Mouse (Mus musculus) lung, adult 2 months (tissue): Measurements from ENCODE around the gene Slc35f1.

Source experiments
- CTCF ChIP-seq: fragments of 200-500 bp; IDR thresholded peaks from 2 replicates; pipeline ENCODE4 v1.5.1; 2011; ENCODE audit warnings: mild to moderate bottlenecking, low read length, control low read depth; ENCODE audit not compliant: insufficient read depth
- POLR2A ChIP-seq: fragments of 200-500 bp; IDR thresholded peaks from 2 replicates; pipeline ENCODE4 v1.6.1; 2011; ENCODE audit warnings: low read depth, mild to moderate bottlenecking, control low read depth, low read length, borderline replicate concordance; ENCODE audit errors: extremely low read depth

DNA sequence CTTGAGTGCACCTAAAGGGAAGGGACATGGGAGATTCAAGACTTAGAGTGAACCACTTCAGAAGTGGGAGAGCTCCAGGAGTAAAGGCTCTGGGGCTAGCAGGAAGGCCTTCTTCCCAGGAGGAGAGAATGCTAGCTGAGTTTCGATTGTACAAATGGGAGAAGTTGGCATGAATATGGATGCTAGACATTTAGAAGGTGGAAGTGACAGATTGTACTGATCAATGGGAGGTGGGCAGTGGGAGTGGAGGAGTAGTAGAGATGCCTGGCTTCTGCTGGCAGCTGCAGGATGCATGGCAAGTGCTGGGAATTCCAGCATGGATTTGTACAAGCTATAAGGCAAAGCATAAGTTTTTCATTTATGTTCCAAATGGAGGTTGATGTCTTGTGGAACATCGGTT, 370.4 kb downstream of the Slc35f1 start:
- TF ChIP-seq CTCF: no peak
- no peak for TF ChIP-seq POLR2A
